Mouse (Mus musculus) hindbrain, embryonic 13.5 days (tissue): ENCODE data around the gene Irak3. TPM values are rescaled to one million over a fixed set of nuclear protein-coding genes. Genes with fewer than 3 reads are reported as not detected.
A peak's percentile ranks its signal among the peaks of the same experiment; 100 is the strongest.
"Not testable (repeated sequence)": the region's sequence is repeated elsewhere in the genome, so short reads cannot be mapped to it uniquely, and the experiment has no call there.

ENCODE experiments used
- ATAC-seq: fragments of 200-750 bp; cut with Nextera tagmentation; 2 replicates; pipeline ENCODE4 v1.8.0; 2017; ENCODE audit warnings: moderate TSS enrichment; ENCODE audit not compliant: low FRiP score
- H3K27ac ChIP-seq: fragments of 300-500 bp; sonication (generic); 2 replicates; pipeline ENCODE4 v1.5.1; 2015; ENCODE audit warnings: inconsistent platforms, mild to moderate bottlenecking, moderate library complexity
- H3K27me3 ChIP-seq: fragments of 300-500 bp; sonication (generic); 2 replicates; pipeline ENCODE4 v1.6.1; 2015; ENCODE audit warnings: mild to moderate bottlenecking, inconsistent platforms
- H3K36me3 ChIP-seq: fragments of 300-500 bp; sonication (generic); 2 replicates; pipeline ENCODE4 v1.6.1; 2015; ENCODE audit warnings: mild to moderate bottlenecking, inconsistent platforms
- H3K4me1 ChIP-seq: fragments of 300-500 bp; sonication (generic); replicated peaks from 2 replicates; pipeline ENCODE4 v1.6.1; 2015; ENCODE audit warnings: inconsistent platforms
- H3K4me2 ChIP-seq: fragments of 300-500 bp; sonication (generic); 2 replicates; pipeline ENCODE4 v1.6.1; 2015; ENCODE audit warnings: inconsistent platforms, mild to moderate bottlenecking, moderate library complexity
- H3K4me3 ChIP-seq: fragments of 300-500 bp; sonication (generic); 2 replicates; pipeline ENCODE4 v1.5.1; 2015; ENCODE audit warnings: mild to moderate bottlenecking, inconsistent platforms
- H3K9ac ChIP-seq: fragments of 300-500 bp; sonication (generic); 2 replicates; pipeline ENCODE4 v1.6.1; 2015; ENCODE audit warnings: mild to moderate bottlenecking, inconsistent platforms
- H3K9me3 ChIP-seq: fragments of 300-500 bp; sonication (generic); 2 replicates; pipeline ENCODE4 v1.6.1; 2016; ENCODE audit warnings: inconsistent platforms
- WGBS: fragments of 180-500 bp; shearing (Covaris S2); methylation state at CpG from one replicate; pipeline ENCODE4 v1.1.7; 2015; 5-methylcytosine and 5-hydroxymethylcytosine counted together
- polyA plus RNA-seq: library from polyadenylated mRNA; unstranded; fragments of >200 nt; fragmentation: Nextera tagmentation; extraction: Ambion mirVana; gene quantifications from 2 replicates; pipeline ENCODE4 v1.2.1, GENCODE M21; 2015

Gene Irak3
- polyA plus RNA-seq, 1 experiment from 2014 or later, result 0.36 TPM

DNA sequence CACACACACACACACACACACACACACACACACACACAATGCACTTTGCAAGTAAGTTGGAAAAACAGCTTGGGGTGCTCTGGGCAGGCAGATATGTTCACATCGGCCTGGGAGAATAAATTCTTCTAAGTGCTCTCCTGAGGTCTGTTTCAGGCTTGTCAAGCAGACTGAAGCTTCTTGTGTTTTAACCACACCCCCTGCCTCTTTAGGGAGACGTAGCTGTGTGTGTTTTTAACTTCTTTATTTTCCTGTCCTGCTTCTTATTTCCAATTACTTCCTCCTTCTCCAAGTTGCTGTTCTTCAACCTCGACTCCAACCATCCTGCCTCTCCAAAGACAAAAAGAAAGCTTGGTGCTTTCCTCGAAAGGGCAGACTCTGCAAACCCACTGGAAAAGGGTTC lies 61.7 kb downstream of the Irak3 start:
- Histone ChIP-seq H3K4me3 (no peak overlapping the region), H3K4me1 (0 out of 2 replicates have a peak, but pooled peaks cover 2% of the 10 kb centered on the region), H3K36me3 (no peaks in the 10 kb centered on the region; the same call in 1 of the 2 replicates), H3K27ac (no peak overlapping the region), H3K27me3 (no peaks in the 10 kb centered on the region), H3K9ac (no peak overlapping the region), H3K9me3 (peaks cover 16% of the 10 kb centered on the region), H3K4me2 (no peak overlapping the region)
- no peak for ATAC-seq
- 71% methylated on average over 4 of the region's 4 CpGs for WGBS

DNA sequence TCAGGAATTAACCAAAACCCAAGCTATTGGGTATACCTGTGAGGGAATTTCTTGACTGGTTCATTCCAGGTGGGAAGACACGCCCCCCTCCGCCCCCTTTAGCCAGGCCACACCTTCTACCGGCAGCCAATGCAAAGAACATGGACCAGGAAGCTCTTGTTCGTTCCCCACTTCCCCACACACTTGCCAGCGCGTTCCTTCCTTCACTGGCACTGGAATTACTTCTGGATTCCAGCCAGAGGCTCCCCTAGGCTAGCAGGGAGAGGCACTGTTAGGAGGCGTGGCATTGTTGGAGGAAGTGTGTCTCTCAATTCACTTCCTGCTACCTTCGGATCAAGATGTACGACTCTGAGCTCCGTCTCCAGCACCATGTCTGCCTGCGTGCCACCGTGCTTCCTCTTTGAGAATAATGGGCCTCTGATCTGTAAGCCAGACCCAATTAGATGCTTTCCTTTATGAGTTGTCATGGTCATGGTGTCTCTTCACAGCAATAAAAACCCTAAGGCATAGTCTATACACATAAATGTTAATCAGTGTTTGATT lies 65.8 kb downstream of the Irak3 start:
- Histone ChIP-seq H3K9ac (no peak overlapping the region), H3K4me1 (peaks cover 8% of the 10 kb centered on the region; the same call in 1 of the 2 replicates), H3K36me3 (no peaks in the 10 kb centered on the region), H3K4me2 (no peak overlapping the region), H3K9me3 (no peaks in the 10 kb centered on the region), H3K4me3 (no peak overlapping the region), H3K27ac (no peak overlapping the region), H3K27me3 (no peaks in the 10 kb centered on the region)
- ATAC-seq, result no peak
- 86% methylated on average over 12 of the region's 12 CpGs for WGBS

- no peak overlapping the region for H3K4me3 ChIP-seq
- 72% methylated on average over 11 of the region's 11 CpGs for whole genome bisulfite sequencing
- no peaks in the 10 kb centered on the region for H3K27me3 ChIP-seq
- no peak overlapping the region for H3K9ac ChIP-seq
- H3K27ac ChIP-seq, result no peak overlapping the region
- peaks cover 12% of the 10 kb centered on the region; the same call in 1 of the 2 replicates for H3K4me1 ChIP-seq
- no peaks in the 10 kb centered on the region for H3K9me3 ChIP-seq
- no peaks in the 10 kb centered on the region for H3K36me3 ChIP-seq
- no peak for ATAC-seq
- no peak overlapping the region for H3K4me2 ChIP-seq
Observed at GRCm38 (mm10) chr10:120133697-120134096, 68.2 kb downstream of the Irak3 start.

DNA sequence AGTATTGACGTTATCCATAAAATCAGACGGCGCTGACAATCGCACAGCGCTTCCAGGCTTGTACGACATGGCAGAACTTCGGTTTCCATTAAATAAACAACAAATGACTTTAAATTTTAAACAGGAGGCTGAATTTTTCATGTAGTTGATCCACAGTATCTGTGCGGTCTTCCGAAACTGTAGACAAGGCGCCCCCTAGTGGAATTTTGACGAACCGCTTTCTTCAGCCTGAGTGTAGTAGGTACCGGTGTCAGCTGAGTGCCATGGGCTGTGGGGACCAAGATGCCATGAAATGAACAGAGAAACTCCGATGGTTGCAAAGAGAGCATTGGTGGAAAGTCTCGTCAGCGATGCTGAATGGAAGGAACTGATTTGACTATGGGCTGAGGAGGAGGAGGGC lies 71.3 kb downstream of the Irak3 start:
- Histone ChIP-seq H3K36me3 (no peaks in the 10 kb centered on the region), H3K4me2 (no peak overlapping the region), H3K9me3 (no peaks in the 10 kb centered on the region), H3K4me1 (peaks cover 11% of the 10 kb centered on the region; the same call in 1 of the 2 replicates), H3K4me3 (no peak overlapping the region), H3K9ac (no peak overlapping the region), H3K27me3 (no peaks in the 10 kb centered on the region), H3K27ac (no peak overlapping the region)
- 66% methylated on average over 16 of the region's 16 CpGs for WGBS
- ATAC-seq, result no peak

GRCm38 (mm10) chr10:120128601-120129277 lies 73.2 kb downstream of the Irak3 start:
- H3K9ac ChIP-seq, result no peak overlapping the region
- H3K9me3 ChIP-seq, result no peaks in the 10 kb centered on the region
- H3K27ac ChIP-seq, result no peak overlapping the region
- no peak for ATAC-seq
- H3K4me1 ChIP-seq, result peaks cover 10% of the 10 kb centered on the region; the same call in 1 of the 2 replicates
- no peak overlapping the region for H3K4me3 ChIP-seq
- no peaks in the 10 kb centered on the region for H3K27me3 ChIP-seq
- no peaks in the 10 kb centered on the region for H3K36me3 ChIP-seq
- peak overlapping the region; percentile 3; the same call in 1 of the 2 replicates for H3K4me2 ChIP-seq
- 40% methylated on average over 13 of the region's 13 CpGs for WGBS

DNA sequence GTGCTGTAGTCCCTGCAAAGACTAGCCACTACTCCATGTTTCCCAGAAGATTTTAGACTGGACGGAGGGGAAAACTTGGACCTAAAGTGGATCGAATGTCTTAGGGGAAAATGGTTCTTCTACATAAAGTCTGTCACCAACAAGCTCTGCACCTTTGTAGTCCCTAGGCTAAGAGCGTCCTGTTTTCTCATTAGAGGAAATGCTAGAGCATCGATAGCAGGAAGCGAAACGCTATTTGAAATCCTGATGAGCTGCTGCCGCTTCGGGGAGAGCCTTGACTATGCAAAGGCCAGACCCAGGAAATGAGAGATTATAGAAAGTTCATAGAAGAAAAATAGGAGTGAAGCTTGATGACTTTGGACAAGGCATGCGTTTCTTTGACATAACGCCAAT lies 76.5 kb downstream of the Irak3 start:
- H3K4me1 ChIP-seq, result 0 out of 2 replicates have a peak, but pooled peaks cover 6% of the 10 kb centered on the region
- WGBS, result 80% methylated on average over 10 of the region's 10 CpGs
- H3K27ac ChIP-seq, result no peak overlapping the region
- no peak overlapping the region for H3K9ac ChIP-seq
- no peak overlapping the region for H3K4me2 ChIP-seq
- H3K4me3 ChIP-seq, result no peak overlapping the region
- H3K27me3 ChIP-seq, result no peaks in the 10 kb centered on the region
- no peaks in the 10 kb centered on the region for H3K36me3 ChIP-seq
- H3K9me3 ChIP-seq, result no peaks in the 10 kb centered on the region
- ATAC-seq, result no peak

DNA sequence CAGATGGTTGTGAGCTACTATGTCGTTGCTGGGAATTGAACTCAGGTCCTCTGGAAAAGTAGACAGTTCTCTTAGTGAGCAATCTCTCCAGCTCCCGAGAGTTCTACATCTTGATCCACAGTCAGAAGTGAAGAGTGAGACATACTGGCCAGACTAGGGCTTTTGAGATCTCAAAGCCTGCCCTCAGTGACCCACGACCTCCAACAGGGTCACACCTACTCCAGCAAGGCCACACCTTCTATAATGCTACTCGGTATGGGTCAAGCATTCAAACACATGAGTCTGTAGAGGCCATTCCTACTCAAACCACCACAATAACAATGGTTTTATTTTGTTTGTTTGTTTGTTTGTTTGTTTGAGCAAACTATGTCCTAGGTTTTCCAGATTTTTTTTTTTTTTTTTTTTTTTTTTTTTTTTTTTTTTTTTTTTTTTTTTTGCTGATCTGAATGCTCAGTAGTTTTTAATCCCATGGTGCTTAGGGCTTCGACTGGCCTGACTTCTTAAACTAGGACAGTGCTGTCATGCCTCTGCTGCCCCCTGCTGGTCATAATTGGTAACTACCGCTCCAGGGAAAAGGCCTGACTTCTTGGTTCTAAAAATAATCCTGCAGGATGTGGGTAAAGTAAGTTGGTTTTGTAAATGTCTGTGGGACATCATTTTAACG lies 77.0 kb downstream of the Irak3 start:
- Histone ChIP-seq H3K4me1 (0 out of 2 replicates have a peak, but pooled peaks cover 6% of the 10 kb centered on the region), H3K9ac (no peak overlapping the region)
- WGBS, result 50% methylated on average over 7 of the region's 7 CpGs

DNA sequence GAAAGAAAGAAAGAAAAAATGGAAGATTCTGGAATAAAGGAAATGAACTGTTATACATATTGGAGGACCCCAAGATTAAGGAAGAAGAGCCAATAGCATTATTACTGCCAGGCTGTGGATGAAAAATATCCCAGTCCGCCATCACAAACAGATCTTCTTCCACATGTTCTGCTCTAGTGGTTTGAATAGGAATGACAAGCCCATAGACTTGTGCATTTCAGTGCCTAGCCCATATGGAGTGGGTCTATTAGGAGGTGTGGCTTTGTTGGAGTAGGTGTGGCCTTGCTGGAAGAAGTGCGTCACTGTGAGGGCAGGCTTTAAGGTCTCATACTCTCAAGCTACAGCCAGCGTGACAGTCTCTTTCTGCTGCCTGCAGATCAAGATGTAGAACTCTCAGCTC lies 78.2 kb downstream of the Irak3 start:
- H3K27ac ChIP-seq, result no peak overlapping the region
- H3K9ac ChIP-seq, result no peak overlapping the region
- no peaks in the 10 kb centered on the region for H3K9me3 ChIP-seq
- no peak for ATAC-seq
- H3K4me3 ChIP-seq, result no peak overlapping the region
- WGBS, result 94% methylated on average over 3 of the region's 3 CpGs
- no peaks in the 10 kb centered on the region for H3K27me3 ChIP-seq
- no peak overlapping the region for H3K4me2 ChIP-seq
- no peaks in the 10 kb centered on the region for H3K36me3 ChIP-seq
- H3K4me1 ChIP-seq, result 0 out of 2 replicates have a peak, but pooled peaks cover 2% of the 10 kb centered on the region

More for the DNA sequence above, 77.0 kb downstream of the Irak3 start:
- Histone ChIP-seq H3K4me3 (no peak overlapping the region), H3K4me2 (no peak overlapping the region), H3K36me3 (no peaks in the 10 kb centered on the region), H3K27me3 (no peaks in the 10 kb centered on the region), H3K9me3 (no peaks in the 10 kb centered on the region), H3K27ac (no peak overlapping the region)
- no peak for ATAC-seq

- WGBS, result 97% methylated on average over 1 of the region's 1 CpGs
- no peaks in the 10 kb centered on the region for H3K9me3 ChIP-seq
- H3K4me1 ChIP-seq, result peaks cover 7% of the 10 kb centered on the region; the same call in 1 of the 2 replicates
- H3K4me2 ChIP-seq, result no peak overlapping the region
- H3K9ac ChIP-seq, result no peak overlapping the region
- H3K36me3 ChIP-seq, result no peaks in the 10 kb centered on the region
- no peak for ATAC-seq
- no peak overlapping the region for H3K4me3 ChIP-seq
- H3K27ac ChIP-seq, result no peak overlapping the region
- peaks cover 4% of the 10 kb centered on the region; the same call in 1 of the 2 replicates for H3K27me3 ChIP-seq
Observed at GRCm38 (mm10) chr10:120115249-120115648, 86.7 kb downstream of the Irak3 start.

GRCm38 (mm10) chr10:120114493-120114892 lies 87.4 kb downstream of the Irak3 start:
- Histone ChIP-seq H3K36me3 (no peaks in the 10 kb centered on the region), H3K27ac (no peak overlapping the region), H3K27me3 (peaks cover 4% of the 10 kb centered on the region; the same call in 1 of the 2 replicates), H3K4me2 (no peak overlapping the region), H3K4me3 (no peak overlapping the region), H3K9me3 (no peaks in the 10 kb centered on the region), H3K9ac (no peak overlapping the region), H3K4me1 (peaks cover 7% of the 10 kb centered on the region; the same call in 1 of the 2 replicates)
- no peak for ATAC-seq
- 40% methylated on average over 7 of the region's 7 CpGs for WGBS

- no peak for ATAC-seq
- H3K4me3 ChIP-seq, result no peak overlapping the region
- H3K9me3 ChIP-seq, result no peaks in the 10 kb centered on the region
- H3K9ac ChIP-seq, result no peak overlapping the region
- peaks cover 4% of the 10 kb centered on the region; the same call in 1 of the 2 replicates for H3K27me3 ChIP-seq
- H3K4me1 ChIP-seq, result peaks cover 7% of the 10 kb centered on the region; the same call in 1 of the 2 replicates
- no peak overlapping the region for H3K27ac ChIP-seq
- H3K4me2 ChIP-seq, result no peak overlapping the region
- WGBS, result 76% methylated on average over 6 of the region's 6 CpGs
- no peaks in the 10 kb centered on the region for H3K36me3 ChIP-seq
Observed at GRCm38 (mm10) chr10:120113980-120114379, 88.0 kb downstream of the Irak3 start.

DNA sequence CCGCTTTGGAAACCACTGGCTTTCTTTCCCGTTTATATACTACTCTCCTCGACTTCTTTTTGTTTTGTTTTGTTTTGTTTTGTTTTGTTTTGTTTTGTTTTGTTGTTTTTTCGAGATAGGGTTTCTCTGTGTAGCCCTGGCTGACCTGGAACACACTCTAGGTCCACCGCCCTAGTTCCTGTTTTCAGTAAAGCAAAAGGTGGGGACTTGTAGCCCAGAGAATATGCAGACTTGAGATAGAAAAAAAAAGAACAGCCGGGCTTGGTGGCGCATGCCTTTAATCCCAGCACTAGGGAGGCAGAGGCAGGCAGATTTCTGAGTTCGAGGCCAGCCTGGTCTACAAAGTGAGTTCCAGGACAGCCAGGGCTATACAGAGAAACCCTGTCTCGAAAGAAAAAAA lies 88.4 kb downstream of the Irak3 start:
- not testable (repeated sequence) for ATAC-seq

More for the DNA sequence above, 88.4 kb downstream of the Irak3 start:
- H3K27me3 ChIP-seq, H3K27ac ChIP-seq, H3K4me1 ChIP-seq, H3K9me3 ChIP-seq, H3K36me3 ChIP-seq: not testable (repeated sequence)
- peak overlapping the region; percentile 60 for H3K4me3 ChIP-seq
- H3K4me2 ChIP-seq, result peak overlapping the region; percentile 68
- 0 out of 2 replicates have a peak overlapping the region, but pooled peaks have one; percentile 72 for H3K9ac ChIP-seq
- WGBS, result 72% methylated on average over 9 of the region's 9 CpGs
